Mouse (Mus musculus): ENCODE results near the gene Rtkn2. TPM values are rescaled to one million over a fixed set of nuclear protein-coding genes. Genes with fewer than 3 reads are reported as not detected.

Rtkn2 gene
- polyA plus RNA-seq, 1 experiment, result 3.5 TPM

GRCm38 (mm10) chr10:67937775-67938174, 41.6 kb upstream of the Rtkn2 start:
- no peaks in the 10 kb centered on the region for H3K36me3 ChIP-seq (ENCODE audit: control insufficient read depth, insufficient read depth)
- TF ChIP-seq USF1 (IDR thresholded peaks at IDR 0.05; ENCODE audit: low read depth) (no peak), REST (IDR thresholded peaks at IDR 0.05; ENCODE audit: insufficient read depth, insufficient read length) (no peak), TCF3 (IDR thresholded peaks at IDR 0.05; ENCODE audit: insufficient read length, low read depth) (no peak), TCF12 (IDR thresholded peaks at IDR 0.05; ENCODE audit: insufficient read depth, poor library complexity, severe bottlenecking) (no peak), POLR2A (IDR thresholded peaks at IDR 0.05; ENCODE audit: insufficient read length, low read depth) (no peak), MYOD1 (IDR thresholded peaks at IDR 0.05; ENCODE audit: control insufficient read depth in 1 of 3, insufficient read length in 2 of 3, low read depth in 2 of 3) (no peak), SRF (IDR thresholded peaks at IDR 0.05; ENCODE audit: control insufficient read depth, insufficient read length, low read depth) (no peak), CEBPB (IDR thresholded peaks at IDR 0.05; ENCODE audit: insufficient read depth, poor library complexity, severe bottlenecking) (no peak), E2F4 (IDR thresholded peaks at IDR 0.05; ENCODE audit: insufficient read depth) (no peak), POLR2AphosphoS2 (IDR thresholded peaks at IDR 0.05; ENCODE audit: insufficient read length, low read depth) (no peak), MYOG (IDR thresholded peaks at IDR 0.05; ENCODE audit: control insufficient read depth in 1 of 3, insufficient read depth in 1 of 3, insufficient read length in 2 of 3, low read depth in 2 of 3) (no peak), MAX (IDR thresholded peaks at IDR 0.05; ENCODE audit: low read depth) (no peak)
- H3K4me2 ChIP-seq (ENCODE audit: low read depth), result no peak overlapping the region
- no peak overlapping the region for H3K4me3 ChIP-seq
- H3K79me2 ChIP-seq (ENCODE audit: control insufficient read depth, insufficient read depth), result no peaks in the 10 kb centered on the region
- no peaks in the 10 kb centered on the region for H3K27me3 ChIP-seq (ENCODE audit: control insufficient read depth, insufficient read depth, insufficient read length)
- no peak overlapping the region for H3ac ChIP-seq (ENCODE audit: control insufficient read depth, insufficient read length)

- Histone ChIP-seq H3K27me3 (ENCODE audit: control insufficient read depth, insufficient read depth, insufficient read length) (no peaks in the 10 kb centered on the region), H3K79me2 (ENCODE audit: control insufficient read depth, insufficient read depth) (no peaks in the 10 kb centered on the region), H3K36me3 (ENCODE audit: control insufficient read depth, insufficient read depth) (no peaks in the 10 kb centered on the region), H3ac (ENCODE audit: control insufficient read depth, insufficient read length) (no peak overlapping the region), H3K4me3 (no peak overlapping the region), H3K4me2 (ENCODE audit: low read depth) (peak overlapping the region; percentile 51)
- TF ChIP-seq MYOG (IDR thresholded peaks at IDR 0.05; ENCODE audit: control insufficient read depth in 1 of 3, insufficient read depth in 1 of 3, insufficient read length in 2 of 3, low read depth in 2 of 3) (no peak), REST (IDR thresholded peaks at IDR 0.05; ENCODE audit: insufficient read depth, insufficient read length) (no peak), TCF12 (IDR thresholded peaks at IDR 0.05; ENCODE audit: insufficient read depth, poor library complexity, severe bottlenecking) (no peak), E2F4 (IDR thresholded peaks at IDR 0.05; ENCODE audit: insufficient read depth) (no peak), POLR2A (IDR thresholded peaks at IDR 0.05; ENCODE audit: insufficient read length, low read depth) (no peak), CEBPB (IDR thresholded peaks at IDR 0.05; ENCODE audit: insufficient read depth, poor library complexity, severe bottlenecking) (no peak), TCF3 (IDR thresholded peaks at IDR 0.05; ENCODE audit: insufficient read length, low read depth) (no peak), MAX (IDR thresholded peaks at IDR 0.05; ENCODE audit: low read depth) (no peak), SRF (IDR thresholded peaks at IDR 0.05; ENCODE audit: control insufficient read depth, insufficient read length, low read depth) (no peak), MYOD1 (IDR thresholded peaks at IDR 0.05; ENCODE audit: control insufficient read depth in 1 of 3, insufficient read length in 2 of 3, low read depth in 2 of 3) (no peak), USF1 (IDR thresholded peaks at IDR 0.05; ENCODE audit: low read depth) (no peak), POLR2AphosphoS2 (IDR thresholded peaks at IDR 0.05; ENCODE audit: insufficient read length, low read depth) (no peak)
Measured at GRCm38 (mm10) chr10:67939546-67939945, 39.8 kb upstream of the Rtkn2 start.

GRCm38 (mm10) chr10:67943513-67943912, 35.9 kb upstream of the Rtkn2 start:
- Histone ChIP-seq H3K4me3 (no peak overlapping the region), H3K27me3 (ENCODE audit: control insufficient read depth, insufficient read depth, insufficient read length) (no peaks in the 10 kb centered on the region), H3ac (ENCODE audit: control insufficient read depth, insufficient read length) (no peak overlapping the region), H3K79me2 (ENCODE audit: control insufficient read depth, insufficient read depth) (no peaks in the 10 kb centered on the region), H3K36me3 (ENCODE audit: control insufficient read depth, insufficient read depth) (no peaks in the 10 kb centered on the region), H3K4me2 (ENCODE audit: low read depth) (no peak overlapping the region)
- TF ChIP-seq SRF (IDR thresholded peaks at IDR 0.05; ENCODE audit: control insufficient read depth, insufficient read length, low read depth) (no peak), MYOD1 (IDR thresholded peaks at IDR 0.05; ENCODE audit: control insufficient read depth in 1 of 3, insufficient read length in 2 of 3, low read depth in 2 of 3) (no peak), CEBPB (IDR thresholded peaks at IDR 0.05; ENCODE audit: insufficient read depth, poor library complexity, severe bottlenecking) (no peak)

GRCm38 (mm10) chr10:67950059-67950748, 29.2 kb upstream of the Rtkn2 start:
- Histone ChIP-seq H3K4me3 (no peak overlapping the region), H3K27me3 (ENCODE audit: control insufficient read depth, insufficient read depth, insufficient read length) (no peaks in the 10 kb centered on the region), H3K36me3 (ENCODE audit: control insufficient read depth, insufficient read depth) (no peaks in the 10 kb centered on the region)

GRCm38 (mm10) chr10:67951690-67952089, 27.7 kb upstream of the Rtkn2 start:
- Histone ChIP-seq H3K4me3 (no peak overlapping the region), H3ac (ENCODE audit: control insufficient read depth, insufficient read length) (no peak overlapping the region), H3K36me3 (ENCODE audit: control insufficient read depth, insufficient read depth) (no peaks in the 10 kb centered on the region), H3K4me2 (ENCODE audit: low read depth) (no peak overlapping the region), H3K79me2 (ENCODE audit: control insufficient read depth, insufficient read depth) (no peaks in the 10 kb centered on the region), H3K27me3 (ENCODE audit: control insufficient read depth, insufficient read depth, insufficient read length) (no peaks in the 10 kb centered on the region)
- TF ChIP-seq TCF3 (IDR thresholded peaks at IDR 0.05; ENCODE audit: insufficient read length, low read depth) (no peak), SRF (IDR thresholded peaks at IDR 0.05; ENCODE audit: control insufficient read depth, insufficient read length, low read depth) (no peak), E2F4 (IDR thresholded peaks at IDR 0.05; ENCODE audit: insufficient read depth) (no peak), TCF12 (IDR thresholded peaks at IDR 0.05; ENCODE audit: insufficient read depth, poor library complexity, severe bottlenecking) (no peak), CEBPB (IDR thresholded peaks at IDR 0.05; ENCODE audit: insufficient read depth, poor library complexity, severe bottlenecking) (no peak), POLR2AphosphoS2 (IDR thresholded peaks at IDR 0.05; ENCODE audit: insufficient read length, low read depth) (no peak), MYOG (IDR thresholded peaks at IDR 0.05; ENCODE audit: control insufficient read depth in 1 of 3, insufficient read depth in 1 of 3, insufficient read length in 2 of 3, low read depth in 2 of 3) (no peak), REST (IDR thresholded peaks at IDR 0.05; ENCODE audit: insufficient read depth, insufficient read length) (no peak), MAX (IDR thresholded peaks at IDR 0.05; ENCODE audit: low read depth) (no peak), POLR2A (IDR thresholded peaks at IDR 0.05; ENCODE audit: insufficient read length, low read depth) (no peak), MYOD1 (IDR thresholded peaks at IDR 0.05; ENCODE audit: control insufficient read depth in 1 of 3, insufficient read length in 2 of 3, low read depth in 2 of 3) (no peak), USF1 (IDR thresholded peaks at IDR 0.05; ENCODE audit: low read depth) (no peak)

More at GRCm38 (mm10) chr10:67950059-67950748, 29.2 kb upstream of the Rtkn2 start:
- peak; percentile 13 to 78 (median 40) for TF ChIP-seq MYOD1 (IDR thresholded peaks at IDR 0.05; ENCODE audit: control insufficient read depth in 1 of 3, insufficient read length in 2 of 3, low read depth in 2 of 3)
- peak; percentile 47 for TF ChIP-seq TCF12 (IDR thresholded peaks at IDR 0.05; ENCODE audit: insufficient read depth, poor library complexity, severe bottlenecking)
- peak in 2 of 3 experiments; percentile 43 to 53 for TF ChIP-seq MYOG (IDR thresholded peaks at IDR 0.05; ENCODE audit: control insufficient read depth in 1 of 3, insufficient read depth in 1 of 3, insufficient read length in 2 of 3, low read depth in 2 of 3)
- no peak for TF ChIP-seq MAX (IDR thresholded peaks at IDR 0.05; ENCODE audit: low read depth)
- H3K4me2 ChIP-seq (ENCODE audit: low read depth), result no peak overlapping the region
- no peaks in the 10 kb centered on the region for H3K79me2 ChIP-seq (ENCODE audit: control insufficient read depth, insufficient read depth)
- no peak overlapping the region for H3ac ChIP-seq (ENCODE audit: control insufficient read depth, insufficient read length)
